Mouse (Mus musculus) cerebellum, adult 9-11 months (tissue): Measurements from ENCODE around the gene Dnase1l2.

ENCODE experiments used
- DNase-seq: peaks from one replicate; pipeline ENCODE4 v3.0.0; 2022

Dnase1l2 gene

DNA sequence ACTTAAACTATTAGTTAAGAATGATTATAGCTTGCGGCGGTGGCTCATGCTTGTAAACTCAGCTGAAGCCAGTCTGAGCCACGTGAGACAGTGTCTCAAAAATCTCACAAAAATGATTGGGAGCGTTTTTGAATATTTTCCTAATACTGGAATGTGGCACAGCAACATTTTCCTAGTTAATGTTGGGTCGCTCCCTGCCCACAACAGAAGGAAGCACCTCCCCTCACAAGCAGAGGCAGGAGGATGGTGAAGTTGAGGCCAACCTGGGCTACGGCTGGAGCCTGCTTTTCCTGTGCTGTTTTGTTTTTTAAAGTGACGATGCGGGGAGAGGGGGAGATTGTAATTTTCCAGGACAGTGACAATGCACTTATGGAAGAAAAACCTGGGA, 15.7 kb downstream of the Dnase1l2 start:
- DNase-seq: no peak

DNA sequence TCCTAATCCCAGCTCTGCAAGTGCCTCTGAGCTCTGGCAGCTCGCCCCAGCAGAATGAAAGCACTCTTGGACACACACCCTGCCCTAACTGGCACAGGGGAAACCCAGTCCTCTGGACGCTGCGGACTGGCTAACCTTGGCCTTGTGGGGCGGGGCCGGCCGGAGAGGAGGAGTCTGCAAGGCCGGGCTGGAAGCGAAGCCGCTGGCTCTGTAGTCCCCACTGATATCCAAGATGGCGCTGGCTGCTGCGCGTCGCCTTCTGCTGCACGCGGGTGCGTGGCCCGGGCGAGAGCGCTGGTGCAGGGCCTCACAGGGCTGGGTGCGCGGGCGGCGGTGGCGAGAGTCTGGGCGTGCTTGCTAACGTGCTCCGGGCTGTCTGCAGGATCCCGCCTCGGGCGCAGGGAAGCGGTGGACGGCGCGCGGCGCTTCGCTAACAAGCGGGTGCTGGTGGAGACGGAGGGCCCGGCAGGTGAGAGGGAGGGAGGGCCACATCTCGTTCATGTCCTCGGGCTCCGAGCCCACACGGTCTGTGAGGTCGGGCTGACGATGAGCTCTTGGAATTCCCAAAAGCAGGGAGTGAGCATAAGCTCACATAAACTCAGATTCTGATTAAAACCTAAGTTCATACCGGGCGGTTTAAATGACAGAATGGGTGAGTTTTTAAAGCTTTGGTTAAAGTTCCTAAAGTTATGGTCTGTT, 16.3 kb downstream of the Dnase1l2 start, which contains the start of gene Eci1:
Gene Eci1 (plus strand): TSS at position 171 of the 699 bp plus-strand sequence.
- peak; percentile 99 for DNase-seq

DNA sequence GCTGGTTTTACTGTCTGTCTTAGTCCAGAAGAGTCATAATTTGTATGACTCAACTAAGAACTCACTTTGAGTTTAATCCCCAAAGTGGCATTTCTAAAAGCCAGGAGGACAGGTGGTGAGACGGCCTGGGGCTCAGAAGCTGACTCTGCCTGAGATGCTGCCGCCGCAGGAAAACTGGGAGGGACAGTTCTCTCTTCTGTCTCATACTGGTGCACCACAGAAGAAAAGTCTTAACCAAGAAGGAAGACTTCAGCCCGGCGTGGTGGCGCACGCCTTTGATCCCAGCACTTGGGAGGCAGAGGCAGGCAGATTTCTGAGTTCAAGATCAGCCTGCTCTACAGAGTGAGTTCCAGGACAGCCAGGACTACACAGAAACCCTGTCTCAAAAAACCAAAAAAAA, 17.0 kb downstream of the Dnase1l2 start:
- DNase-seq: no peak

DNA sequence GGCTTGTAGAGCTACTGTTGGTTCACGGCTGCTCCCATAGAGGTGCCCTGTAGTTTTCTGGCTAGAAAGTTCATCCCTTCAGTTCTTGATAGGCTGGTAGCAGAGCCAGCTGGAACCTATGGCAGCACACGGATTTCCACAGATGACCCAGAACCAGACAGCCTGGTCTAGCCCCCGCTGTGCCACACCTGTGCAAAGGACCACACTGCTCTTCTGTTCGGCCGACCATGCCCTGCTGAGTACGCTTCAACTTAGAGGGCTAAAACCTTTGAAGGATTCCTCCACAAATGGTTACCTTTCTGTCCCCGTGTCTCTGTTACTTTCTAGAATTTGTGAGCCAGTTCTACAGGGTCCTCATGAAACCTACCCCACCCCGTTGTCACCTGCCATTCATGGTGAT, 17.6 kb downstream of the Dnase1l2 start:
- peak; percentile 67 for DNase-seq

DNA sequence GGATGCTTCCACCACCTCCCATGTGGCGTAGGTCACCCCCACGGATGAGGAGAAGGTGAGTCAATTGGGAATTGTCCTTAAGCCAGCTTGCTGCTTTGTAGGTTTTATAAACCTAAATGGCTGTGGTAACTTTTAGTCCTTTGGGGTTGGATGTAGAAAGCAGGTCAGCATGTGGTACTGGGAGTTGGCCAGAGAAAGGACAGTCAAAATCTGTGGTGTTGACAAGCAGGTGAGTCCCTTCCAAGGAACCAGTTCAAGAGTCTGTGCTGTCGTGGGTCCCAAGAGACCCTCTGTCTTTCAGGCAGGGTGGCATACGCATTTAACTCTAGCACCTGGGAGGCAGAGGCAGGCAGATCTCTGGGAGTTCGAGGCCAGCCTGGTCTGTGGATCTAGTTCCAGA, 18.4 kb downstream of the Dnase1l2 start:
- DNase-seq: peak; percentile 57

DNA sequence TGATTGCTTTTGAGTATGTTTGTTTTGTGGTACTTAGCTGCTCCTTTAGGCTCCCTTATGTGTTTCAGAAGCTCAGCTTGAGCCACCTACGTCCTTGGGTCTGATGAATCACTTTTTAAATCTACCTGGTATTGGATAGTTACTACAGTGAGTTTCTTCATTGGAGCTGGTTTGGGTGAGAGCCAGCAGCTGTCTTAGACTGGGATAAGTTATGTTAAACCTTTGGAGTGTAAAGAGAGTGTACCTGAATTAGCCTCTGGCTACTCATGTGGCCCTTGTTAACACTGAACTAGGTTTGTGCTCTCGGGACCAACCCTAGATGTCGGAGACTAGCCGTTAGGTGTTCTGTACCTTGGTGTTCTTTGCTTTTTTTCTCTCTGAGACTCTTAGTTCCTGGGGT, 19.8 kb downstream of the Dnase1l2 start:
- DNase-seq: no peak

DNA sequence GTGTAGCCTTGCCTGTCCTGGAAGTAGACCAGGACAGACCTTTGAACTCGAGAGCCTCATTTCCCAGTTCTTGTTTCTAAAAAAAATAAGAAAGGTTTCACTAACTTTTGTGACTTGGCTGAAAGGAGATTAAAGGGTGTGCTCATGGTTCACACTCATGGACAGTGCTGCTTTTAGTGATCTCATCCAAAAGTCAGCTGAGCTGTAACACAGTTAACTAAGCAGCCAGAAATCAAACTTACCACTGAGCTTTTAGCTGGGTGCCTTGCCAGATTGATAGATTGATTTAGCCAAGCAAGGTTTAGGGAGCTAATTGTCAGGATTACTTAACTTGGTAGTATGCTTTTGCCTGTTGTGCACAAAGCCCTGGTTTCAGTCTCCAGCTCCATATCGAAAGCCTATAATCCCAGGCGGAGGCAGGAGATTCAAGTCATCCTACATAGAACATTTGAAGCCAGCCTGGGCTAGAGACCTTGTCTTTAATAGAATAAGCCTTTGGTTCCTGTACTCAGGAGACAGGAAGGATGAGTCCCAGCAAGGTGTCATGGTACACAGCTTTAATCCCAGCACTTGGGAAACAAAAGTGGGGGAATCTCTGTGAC, 26.8 kb downstream of the Dnase1l2 start:
- DNase-seq: no peak

DNA sequence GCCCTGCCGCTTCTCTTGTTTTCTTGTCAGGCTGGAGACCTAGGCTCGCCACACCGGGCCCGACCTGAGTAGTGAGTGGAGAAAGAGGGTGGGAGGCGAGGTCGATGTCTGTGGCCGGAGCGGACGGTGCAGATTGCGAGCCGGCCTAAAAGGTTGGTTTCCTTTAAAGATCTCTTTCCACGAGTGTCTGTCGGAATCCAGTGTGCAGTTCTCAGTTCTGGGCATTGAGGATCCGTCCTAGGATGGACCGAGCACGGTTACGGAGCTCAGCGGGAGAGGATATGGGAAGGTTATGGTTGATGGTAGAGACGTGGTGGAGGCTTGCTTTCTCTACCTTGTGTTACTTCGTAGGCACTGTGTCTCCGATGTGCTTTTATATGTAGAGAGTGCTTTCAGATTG, 27.9 kb downstream of the Dnase1l2 start:
- no peak for DNase-seq

DNA sequence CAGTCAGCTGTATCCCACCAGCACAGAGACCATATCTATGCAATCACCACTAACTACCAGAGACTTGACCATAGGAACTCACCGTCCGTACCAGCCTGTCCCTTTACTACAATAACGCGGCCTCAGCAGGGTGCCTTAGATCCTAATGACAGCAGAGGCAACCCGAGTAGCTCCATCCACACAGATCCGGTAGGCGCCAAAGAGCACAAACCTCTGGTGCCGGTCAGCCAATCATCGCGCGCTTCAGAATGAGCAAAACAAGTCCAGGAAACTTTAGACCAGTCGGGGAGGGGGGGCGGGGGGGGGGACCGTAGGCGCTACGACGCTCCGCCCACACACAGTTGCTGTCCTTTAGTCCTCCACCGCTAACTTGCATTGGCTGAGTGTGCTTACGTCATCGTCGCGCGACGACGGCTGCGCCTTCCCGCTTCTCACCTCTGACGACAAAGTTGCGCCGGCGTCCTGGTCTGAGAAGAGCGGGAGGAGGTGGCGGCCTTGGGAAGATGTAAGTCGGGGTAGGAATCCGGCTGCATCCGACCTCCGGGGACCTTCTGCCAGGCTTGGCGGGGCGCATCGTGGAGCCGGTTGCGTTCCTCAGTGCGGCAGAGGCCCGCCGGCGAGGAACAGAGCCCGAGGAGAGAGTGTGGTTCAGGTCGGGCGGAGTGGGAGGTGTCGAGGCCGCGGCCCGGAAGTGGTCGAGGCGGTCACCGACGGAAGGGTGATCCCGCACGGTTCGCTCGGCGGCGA, 28.5 kb downstream of the Dnase1l2 start, which contains the start of gene Rnps1:
Gene Rnps1 (plus strand): TSS at position 336 of the 747 bp plus-strand sequence.
- DNase-seq: peak; percentile 93

DNA sequence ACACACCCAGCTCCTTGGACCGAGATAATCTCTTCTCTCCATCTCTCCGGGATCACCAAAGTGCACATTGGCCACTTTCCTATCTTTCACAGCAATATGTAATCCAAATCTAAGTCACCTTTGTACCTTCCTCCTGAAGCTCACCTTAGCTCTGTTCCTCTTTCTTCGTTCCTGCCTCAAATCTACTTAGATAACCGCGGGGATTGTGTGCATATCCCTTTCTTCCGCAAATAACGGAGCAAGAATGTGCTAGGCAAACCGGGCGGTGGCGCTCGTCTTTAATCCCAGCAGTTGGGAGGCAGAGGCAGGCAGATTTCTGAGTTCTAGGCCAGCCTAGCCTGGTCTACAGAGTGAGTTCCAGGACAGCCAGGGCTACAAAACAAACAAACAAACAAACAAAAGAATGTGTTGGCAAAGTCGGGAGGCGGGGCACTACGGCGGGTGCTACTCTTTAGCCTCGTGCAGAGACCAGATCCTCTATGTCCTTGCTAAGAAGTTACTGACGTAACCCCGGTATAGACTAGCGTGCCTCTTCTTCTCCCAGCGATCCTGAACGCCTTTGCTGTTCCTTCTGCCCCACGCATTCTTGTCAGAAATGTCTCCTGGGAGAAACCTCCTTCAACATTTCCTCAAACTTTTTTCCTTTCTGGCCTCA, 29.2 kb downstream of the Dnase1l2 start:
- peak; percentile 46 for DNase-seq

DNA sequence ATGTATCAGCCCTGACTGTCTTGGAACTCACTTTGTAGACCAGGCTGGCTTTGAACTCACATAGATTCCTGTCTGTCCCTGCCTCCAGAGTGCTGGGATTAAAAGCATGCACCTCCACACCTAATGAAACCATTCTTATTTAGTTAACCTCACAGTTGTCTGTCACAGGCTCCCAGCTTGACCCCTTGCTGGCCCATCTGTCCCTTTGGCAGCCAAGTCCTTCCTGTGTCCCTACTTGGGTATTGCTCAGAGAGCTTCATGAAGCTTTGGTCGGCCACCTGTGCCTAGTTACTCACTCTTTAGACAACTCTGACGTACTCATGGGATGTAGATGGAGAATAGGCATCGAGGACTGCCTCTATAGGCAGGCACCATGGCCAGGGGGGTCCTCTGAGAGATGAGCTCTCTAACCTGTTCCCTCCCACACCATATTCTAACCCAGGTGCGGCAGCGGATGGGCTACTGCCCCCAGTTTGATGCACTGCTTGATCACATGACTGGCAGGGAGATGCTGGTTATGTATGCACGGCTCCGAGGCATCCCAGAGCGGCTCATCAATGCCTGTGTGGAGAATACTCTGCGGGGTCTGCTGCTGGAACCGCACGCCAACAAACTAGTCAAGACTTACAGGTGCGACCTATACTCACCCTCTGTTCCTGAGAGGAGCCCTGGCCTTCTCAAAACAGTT, 35.6 kb downstream of the Dnase1l2 start:
- peak; percentile 82 for DNase-seq

DNA sequence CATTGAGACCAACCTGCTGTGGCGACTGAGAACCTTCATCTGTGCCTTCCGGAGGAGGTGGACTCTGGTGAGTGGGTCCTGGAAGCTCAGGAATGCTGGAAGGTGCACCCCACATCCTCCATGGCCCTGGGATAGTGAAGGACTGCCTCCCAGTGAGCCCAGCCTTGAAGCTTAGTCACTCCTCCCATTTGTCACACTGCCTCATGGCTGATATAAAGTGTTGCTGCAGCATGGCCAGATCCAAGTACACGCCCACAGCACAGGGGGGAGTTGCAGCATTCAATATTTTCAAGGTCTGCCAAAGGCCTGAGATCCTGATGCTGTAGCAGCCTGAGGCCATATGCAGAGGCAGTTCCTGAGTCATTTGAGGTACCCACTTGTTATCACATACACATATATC, 40.5 kb downstream of the Dnase1l2 start:
- DNase-seq: no peak

DNA sequence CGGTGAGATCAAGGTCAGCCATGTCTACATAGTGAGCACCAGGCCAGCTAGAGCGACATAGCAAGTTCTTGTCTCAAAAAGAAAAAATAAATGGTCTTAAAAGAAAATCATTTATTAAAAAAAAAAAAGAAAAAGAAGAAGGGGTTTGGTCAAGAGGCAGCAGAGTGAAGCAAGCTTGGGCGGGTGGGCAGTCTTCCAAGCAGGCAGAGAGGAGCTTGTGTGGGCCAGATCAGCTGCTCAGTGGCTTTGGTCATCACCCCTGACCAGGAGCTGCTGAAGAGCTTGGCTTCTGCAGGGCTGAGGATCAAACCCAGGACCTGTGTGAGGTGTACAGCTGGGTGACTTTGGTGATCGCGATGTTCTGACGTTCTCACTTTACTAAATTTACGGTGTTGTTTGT, 48.4 kb downstream of the Dnase1l2 start:
- no peak for DNase-seq

DNA sequence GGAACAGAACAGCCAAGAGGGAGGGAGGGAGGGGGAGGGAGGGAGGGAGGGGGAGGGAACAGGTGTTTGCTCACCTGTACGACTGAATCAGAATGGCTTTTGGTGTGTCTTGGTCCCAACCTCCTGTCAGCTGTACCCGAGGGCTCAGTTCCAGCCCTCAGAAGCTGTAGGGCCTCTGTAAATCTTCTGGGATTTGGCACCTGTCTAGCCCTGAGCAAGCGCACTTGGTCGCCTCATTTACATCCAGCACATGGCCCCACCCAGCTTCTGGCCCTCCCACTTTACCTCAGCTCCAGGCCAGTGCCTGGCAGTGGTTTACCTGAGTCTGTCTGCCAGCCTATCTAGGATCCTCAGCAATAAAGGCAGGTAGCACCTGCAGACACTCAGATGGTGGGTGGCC, 49.4 kb downstream of the Dnase1l2 start:
- no peak for DNase-seq

DNA sequence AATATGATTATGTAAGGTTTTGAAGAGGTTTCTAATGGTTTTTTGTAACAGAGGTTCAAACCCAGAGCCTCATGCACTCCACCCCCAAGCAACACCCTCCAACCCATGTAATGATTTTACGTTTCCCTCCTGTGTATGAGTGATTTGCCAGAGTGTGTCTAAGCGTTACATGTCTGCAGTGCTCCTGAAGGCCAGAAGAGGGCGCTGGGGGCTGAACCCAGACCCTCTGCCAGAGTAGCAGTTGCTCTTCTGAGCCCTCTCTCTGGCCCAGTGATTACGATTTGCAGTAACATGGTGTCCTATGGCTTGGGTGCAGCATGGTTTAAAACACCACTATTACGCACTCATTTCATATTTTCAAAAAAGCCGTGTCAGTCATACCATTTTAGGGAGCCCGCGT, 51.8 kb downstream of the Dnase1l2 start:
- no peak for DNase-seq
